Mouse (Mus musculus) right cerebral cortex, postnatal 25 days (tissue): Measurements from ENCODE around the gene Sec22c.

Experiments
- DNase-seq: peaks from one replicate; pipeline ENCODE4 v3.0.0; 2022

Gene Sec22c

GRCm38 (mm10) chr9:121704646-121705625, at the start of gene Sec22c:
Gene Sec22c (minus strand): TSS chr9:121705490.
- DNase-seq, result peak; percentile 90

DNA sequence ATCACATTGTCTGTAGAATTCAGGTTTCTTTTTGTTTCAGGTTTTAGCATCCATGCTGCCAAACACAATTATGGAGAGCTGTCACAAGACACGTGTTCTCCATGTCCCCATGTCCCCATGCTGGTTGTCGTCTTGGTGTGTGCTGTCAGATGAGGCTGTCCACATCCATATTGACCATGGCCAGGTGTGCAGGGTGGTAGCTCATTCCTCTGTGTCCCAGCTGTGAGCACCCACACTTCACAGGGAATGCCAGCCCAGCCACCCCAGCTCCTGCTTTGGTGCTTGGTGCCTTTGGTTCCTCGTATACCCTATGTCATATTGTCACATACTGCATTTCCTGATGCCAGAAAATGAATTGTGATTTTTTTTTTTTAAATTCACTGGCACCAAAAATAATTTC, 49.3 kb upstream of the Sec22c start:
- DNase-seq, result no peak

DNA sequence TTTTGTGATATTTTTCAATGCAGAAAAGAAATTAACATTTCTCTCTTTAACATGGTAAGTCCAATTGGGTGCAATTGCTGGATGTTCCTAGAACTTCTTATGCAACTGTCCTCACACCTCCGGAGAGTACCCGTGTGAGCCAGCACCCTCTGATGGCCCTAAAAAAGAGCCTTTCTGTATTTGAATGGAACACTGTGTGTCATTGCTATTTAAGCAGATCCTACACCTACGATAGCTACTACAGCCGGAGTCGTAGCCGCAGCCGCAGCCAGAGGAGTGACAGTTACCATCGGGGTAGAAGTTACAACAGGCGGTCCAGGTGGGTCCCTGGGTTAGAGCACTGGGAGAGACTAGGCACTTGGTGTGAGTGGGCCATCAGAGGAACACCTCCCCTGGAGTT, 47.5 kb upstream of the Sec22c start:
- DNase-seq, result no peak

GRCm38 (mm10) chr9:121744051-121744450, 38.8 kb upstream of the Sec22c start:
- DNase-seq, result no peak

DNA sequence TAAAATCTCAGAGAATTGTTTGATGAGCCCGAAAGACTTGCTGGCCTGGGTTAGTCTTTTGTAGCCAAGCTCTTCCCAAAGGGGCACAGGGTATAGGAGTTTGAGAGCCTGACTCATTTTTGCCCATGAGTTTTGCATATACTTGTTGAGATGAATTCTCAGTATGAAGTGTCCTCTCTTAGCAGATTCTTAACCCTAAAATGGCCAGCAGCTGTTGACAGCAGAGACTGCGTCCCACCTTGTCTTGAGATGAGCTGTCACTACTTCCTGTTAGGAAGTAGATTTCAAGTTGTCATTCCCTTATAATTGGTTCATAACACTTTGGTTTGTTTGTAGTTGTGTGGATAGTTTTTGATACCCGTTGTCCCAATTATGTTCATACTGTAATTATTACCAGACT, 35.9 kb upstream of the Sec22c start:
- DNase-seq, result no peak

- DNase-seq, result no peak
Observed at GRCm38 (mm10) chr9:121740490-121740889, 35.2 kb upstream of the Sec22c start.

GRCm38 (mm10) chr9:121719347-121720331, 14.3 kb upstream of the Sec22c start:
- no peak for DNase-seq

DNA sequence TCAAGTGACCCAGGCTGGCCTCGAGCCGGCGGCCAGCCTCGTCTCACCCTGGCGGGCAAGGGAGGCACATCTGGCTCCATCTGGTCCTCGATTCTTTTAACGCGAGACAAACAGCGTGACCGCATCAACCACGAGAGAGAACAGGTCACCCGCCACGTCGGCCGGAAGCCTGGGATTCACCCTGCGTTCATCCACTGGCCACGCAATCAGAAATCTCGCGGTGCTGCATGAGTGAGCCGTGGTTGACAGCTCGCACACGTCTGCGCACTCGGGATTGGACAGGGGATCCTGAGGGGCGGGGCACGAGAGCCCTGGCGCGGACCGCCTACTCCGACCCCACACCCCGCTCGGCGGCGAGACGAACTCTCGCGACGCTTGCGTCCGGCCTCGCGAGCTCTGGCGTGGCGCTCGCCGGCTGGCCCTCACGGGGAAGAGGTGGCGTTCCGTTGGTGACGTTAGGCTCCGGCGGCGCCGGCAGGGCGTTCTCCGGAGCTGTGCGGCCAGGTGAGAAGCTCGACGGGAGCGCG, 13.6 kb upstream of the Sec22c start, which contains the start of gene Nktr:
Gene Nktr (plus strand): TSS at position 378 of the 527 bp plus-strand sequence.
- peak; percentile 99 for DNase-seq

GRCm38 (mm10) chr9:121718070-121718705, 12.9 kb upstream of the Sec22c start:
- no peak for DNase-seq

- DNase-seq, result no peak
Observed at GRCm38 (mm10) chr9:121717048-121717447, 11.8 kb upstream of the Sec22c start.

GRCm38 (mm10) chr9:121710584-121710975, 5.3 kb upstream of the Sec22c start:
- no peak for DNase-seq

GRCm38 (mm10) chr9:121709898-121710583, 4.8 kb upstream of the Sec22c start, which contains the start of gene Ss18l2:
Gene Ss18l2 (plus strand): TSS chr9:121710329.
- peak; percentile 95 for DNase-seq

DNA sequence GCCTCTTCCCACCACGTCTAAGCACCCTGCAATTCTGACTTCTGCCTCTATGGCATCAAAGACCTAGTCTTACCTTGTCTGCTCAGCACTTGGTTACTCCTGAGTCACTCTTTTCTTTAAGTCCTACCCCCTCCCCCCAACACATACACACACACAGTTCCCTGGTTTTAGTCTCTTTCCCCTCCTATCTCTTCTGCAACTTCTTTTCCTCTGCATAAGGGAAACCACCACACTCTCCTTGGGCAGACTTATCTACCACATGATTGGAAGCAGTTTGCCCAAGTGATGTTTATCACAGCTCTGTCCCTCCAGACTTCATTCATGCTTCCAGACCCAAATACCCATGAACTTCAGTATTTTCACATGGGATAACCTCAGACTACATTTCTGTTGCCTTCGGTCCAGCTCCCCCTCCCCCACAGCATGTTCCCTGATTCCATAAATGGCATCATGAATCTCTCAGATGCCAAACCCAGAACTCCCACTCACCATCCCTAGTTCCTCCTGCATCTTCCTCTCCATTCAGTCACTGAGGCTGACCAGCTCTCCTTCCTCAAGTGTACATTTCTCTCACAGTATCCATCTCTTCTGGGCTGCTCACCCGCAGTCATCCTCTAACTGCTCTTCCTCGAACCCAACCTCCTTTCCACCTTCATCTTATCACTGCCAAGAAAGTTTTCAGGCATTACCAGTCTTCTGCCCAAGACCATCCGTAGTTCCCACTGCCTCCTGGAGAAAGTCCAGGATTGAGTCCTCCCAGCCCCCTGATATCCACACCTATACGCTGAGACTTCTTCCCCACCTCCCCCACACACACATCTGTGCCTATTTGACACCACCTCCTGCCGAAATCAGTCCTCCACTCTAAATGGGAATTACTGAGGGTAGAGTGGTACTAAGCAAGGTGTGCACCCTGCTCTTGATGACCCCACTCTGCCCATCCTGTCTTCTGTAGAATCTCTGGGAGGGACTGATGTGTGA, 3.5 kb upstream of the Sec22c start:
- DNase-seq, result peak; percentile 2

GRCm38 (mm10) chr9:121707801-121708200, 2.5 kb upstream of the Sec22c start:
- DNase-seq, result no peak

DNA sequence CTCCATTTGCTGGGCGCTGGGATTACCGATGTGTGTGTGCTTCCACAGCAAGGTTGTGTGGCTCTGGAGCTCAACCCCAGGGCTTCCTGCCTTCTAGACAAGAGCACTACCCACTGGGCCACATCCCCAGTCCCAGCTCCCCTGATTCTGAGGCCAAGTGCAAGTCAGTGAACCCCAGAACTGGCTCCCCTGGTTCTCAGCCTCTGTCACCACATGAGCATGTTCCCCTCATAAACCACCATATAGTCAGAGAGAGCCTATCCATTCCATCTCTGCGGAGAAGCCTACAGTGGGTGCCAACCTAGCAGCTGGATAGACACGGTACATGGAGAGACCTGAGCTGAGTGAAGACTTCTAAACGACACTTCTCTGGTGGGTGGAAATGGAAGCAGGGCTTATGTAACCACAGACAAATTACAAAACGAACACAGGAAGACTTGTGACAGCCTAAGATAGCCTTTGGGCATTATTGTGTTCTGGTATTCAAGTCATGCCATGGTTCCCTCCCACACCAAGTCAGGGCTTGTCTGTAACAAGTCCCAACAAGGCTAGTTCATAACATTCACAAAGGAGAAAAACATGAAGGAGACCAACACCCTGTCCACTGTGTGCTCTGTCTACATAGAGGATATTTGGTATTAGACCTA, 862 bp upstream of the Sec22c start:
- no peak for DNase-seq

- DNase-seq, result no peak
Observed at GRCm38 (mm10) chr9:121704261-121704645, 1.0 kb downstream of the Sec22c start.

GRCm38 (mm10) chr9:121697150-121698049, 7.9 kb downstream of the Sec22c start:
- DNase-seq, result no peak

GRCm38 (mm10) chr9:121696626-121697025, 8.7 kb downstream of the Sec22c start:
- DNase-seq, result no peak

DNA sequence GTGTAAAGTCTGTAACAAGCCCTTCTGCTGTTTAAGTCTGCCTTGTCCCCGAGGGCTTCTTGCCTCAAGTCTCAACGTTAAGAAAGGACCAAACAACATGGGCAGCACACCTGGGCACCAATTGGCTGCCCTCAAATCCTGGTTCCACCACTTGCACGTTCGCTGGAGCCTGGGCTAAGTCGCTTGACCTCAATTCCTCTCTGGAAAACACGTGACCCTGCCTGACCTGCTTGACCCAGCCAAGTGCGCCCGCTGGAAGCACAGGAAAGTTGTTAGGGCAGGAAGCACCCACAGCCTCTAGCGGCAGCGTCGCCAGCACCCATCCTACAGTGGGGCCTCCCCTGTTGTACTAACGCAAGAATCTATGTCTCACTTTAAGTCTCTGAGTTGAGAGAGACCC, 10.6 kb downstream of the Sec22c start:
- DNase-seq, result no peak
